Mouse (Mus musculus): ENCODE data around the gene Slc25a45.

The Slc25a45 gene

GRCm38 (mm10) chr19:5889211-5889610 lies 11.6 kb downstream of the Slc25a45 start:
- in situ Hi-C loops (cut with MboI, MseI), result no loop called here

GRCm38 (mm10) chr19:5891521-5892258 lies 14.1 kb downstream of the Slc25a45 start:
- in situ Hi-C loops (cut with MboI, MseI), result no loop called here

GRCm38 (mm10) chr19:5892262-5892661 lies 14.7 kb downstream of the Slc25a45 start:
- in situ Hi-C loops (cut with MboI, MseI), result no loop called here

GRCm38 (mm10) chr19:5892735-5893134 lies 15.1 kb downstream of the Slc25a45 start:
- in situ Hi-C loops (cut with MboI, MseI), result no loop called here

- in situ Hi-C loops (cut with MboI, MseI), result no loop called here
Measured at GRCm38 (mm10) chr19:5893282-5894001, 15.8 kb downstream of the Slc25a45 start.

GRCm38 (mm10) chr19:5894002-5894678 lies 16.5 kb downstream of the Slc25a45 start, which contains the start of gene Tigd3:
TSS of gene Tigd3 (minus strand) at chr19:5894149.
- in situ Hi-C loops (cut with MboI, MseI), result no loop called here

GRCm38 (mm10) chr19:5907275-5907674 lies 29.7 kb downstream of the Slc25a45 start:
- in situ Hi-C loops (cut with MboI, MseI), result no loop called here

- in situ Hi-C loops (cut with MboI, MseI), result no loop called here
Measured at GRCm38 (mm10) chr19:5910221-5910620, 32.6 kb downstream of the Slc25a45 start.

- in situ Hi-C loops (cut with MboI, MseI), result no loop called here
Measured at GRCm38 (mm10) chr19:5911430-5912102, 34.0 kb downstream of the Slc25a45 start.

- in situ Hi-C loops (cut with MboI, MseI), result no loop called here
Measured at GRCm38 (mm10) chr19:5912103-5913006, 34.7 kb downstream of the Slc25a45 start.

- in situ Hi-C loops (cut with MboI, MseI), result no loop called here
Measured at GRCm38 (mm10) chr19:5913007-5913719, 35.6 kb downstream of the Slc25a45 start, which contains the start of gene Dpf2. TSS of gene Dpf2 (minus strand) at chr19:5913010.

GRCm38 (mm10) chr19:5921715-5922114 lies 44.1 kb downstream of the Slc25a45 start:
- in situ Hi-C loops (cut with MboI, MseI), result no loop called here

- in situ Hi-C loops (cut with MboI, MseI), result no loop called here
Measured at GRCm38 (mm10) chr19:5922119-5922942, 44.7 kb downstream of the Slc25a45 start.

GRCm38 (mm10) chr19:5922963-5923362 lies 45.4 kb downstream of the Slc25a45 start:
- in situ Hi-C loops (cut with MboI, MseI), result no loop called here

- in situ Hi-C loops (cut with MboI, MseI), result no loop called here
Measured at GRCm38 (mm10) chr19:5923990-5924712, 46.5 kb downstream of the Slc25a45 start.

- in situ Hi-C loops (cut with MboI, MseI), result no loop called here
Measured at GRCm38 (mm10) chr19:5924713-5925093, 47.1 kb downstream of the Slc25a45 start, which contains the start of gene Cdc42ep2. TSS of gene Cdc42ep2 (minus strand) at chr19:5924816.

GRCm38 (mm10) chr19:5925311-5925855 lies 47.8 kb downstream of the Slc25a45 start:
- in situ Hi-C loops (cut with MboI, MseI), result no loop called here

- in situ Hi-C loops (cut with MboI, MseI), result no loop called here
Measured at GRCm38 (mm10) chr19:5927026-5927425, 49.4 kb downstream of the Slc25a45 start.

All from T-helper 1 cell (primary cell).